Mouse (Mus musculus) C2C12 (cell line): ENCODE measurements at regions not wholly inside any gene's neighbourhood (a gene's known extent, or its start where the extent isn't known, plus 50 kb on each side); places are given as distances from the start of the nearest gene placed in this dataset.

Source experiments
- H3K27me3 ChIP-seq: one replicate; pipeline ENCODE4 v1.6.1; 2011; ENCODE audit not compliant: control insufficient read depth, insufficient read depth, insufficient read length
- H3K36me3 ChIP-seq: one replicate; pipeline ENCODE4 v1.6.1; 2011; ENCODE audit not compliant: control insufficient read depth, insufficient read depth
- H3K4me3 ChIP-seq: one replicate; pipeline ENCODE4 v1.5.1; 2011; ENCODE audit warnings: mild to moderate bottlenecking, control low read depth; ENCODE audit not compliant: poor library complexity, insufficient read depth, severe bottlenecking
- H3K79me2 ChIP-seq: one replicate; pipeline ENCODE4 v1.6.1; 2011; ENCODE audit not compliant: control insufficient read depth, insufficient read depth
- H3K79me3 ChIP-seq: one replicate; pipeline ENCODE4 v1.6.1; 2011; ENCODE audit warnings: low read depth, control low read depth
- H3ac ChIP-seq: one replicate; pipeline ENCODE3; 2011; ENCODE audit warnings: low read depth; ENCODE audit not compliant: control insufficient read depth, insufficient read length
- CEBPB ChIP-seq: IDR thresholded peaks from one replicate; pipeline ENCODE4 v1.6.1; 2011; ENCODE audit warnings: low read depth, mild to moderate bottlenecking, control low read depth, moderate library complexity
- CTCF ChIP-seq: IDR thresholded peaks from one replicate; pipeline ENCODE4 v1.5.1; 2011; ENCODE audit not compliant: control insufficient read depth, insufficient read depth, insufficient read length
- FOSL1 ChIP-seq: IDR thresholded peaks from one replicate; pipeline ENCODE4 v1.8.0; 2011; ENCODE audit warnings: mild to moderate bottlenecking, low read length; ENCODE audit not compliant: poor library complexity, insufficient read depth, severe bottlenecking
- MAX ChIP-seq: IDR thresholded peaks from one replicate; pipeline ENCODE4 v1.6.1; 2011; ENCODE audit warnings: mild to moderate bottlenecking, control low read depth
- MYOD1 ChIP-seq: IDR thresholded peaks from one replicate; pipeline ENCODE4 v1.6.1; 2011; ENCODE audit warnings: low read depth; ENCODE audit not compliant: control insufficient read depth, insufficient read length
- MYOG ChIP-seq: IDR thresholded peaks from one replicate; pipeline ENCODE4 v1.6.1; 2011; ENCODE audit not compliant: control insufficient read depth, insufficient read length; ENCODE audit errors: extremely low read depth
- USF1 ChIP-seq: IDR thresholded peaks from one replicate; pipeline ENCODE4 v1.6.1; 2011; ENCODE audit warnings: low read depth, mild to moderate bottlenecking, control low read depth, moderate library complexity

- Histone ChIP-seq H3K79me2 (no peaks in the 10 kb centered on the region), H3K36me3 (no peaks in the 10 kb centered on the region), H3ac (no peak overlapping the region), H3K27me3 (no peaks in the 10 kb centered on the region), H3K79me3 (no peaks in the 10 kb centered on the region), H3K4me3 (no peak overlapping the region)
- TF ChIP-seq CTCF: no peak
- no peak for TF ChIP-seq USF1
- TF ChIP-seq MYOD1: no peak
- TF ChIP-seq FOSL1: no peak
- TF ChIP-seq CEBPB: no peak
- TF ChIP-seq MAX: no peak
- TF ChIP-seq MYOG: no peak
These were observed 112.9 kb downstream of the Atp23 start for GRCm38 (mm10) chr10:126788277-126788676.

GRCm38 (mm10) chr10:126783161-126783560 is 118.0 kb downstream of the Atp23 start:
- Histone ChIP-seq H3ac (no peak overlapping the region), H3K36me3 (no peaks in the 10 kb centered on the region), H3K4me3 (no peak overlapping the region), H3K27me3 (no peaks in the 10 kb centered on the region), H3K79me3 (no peaks in the 10 kb centered on the region), H3K79me2 (no peaks in the 10 kb centered on the region)
- TF ChIP-seq CEBPB (no peak), FOSL1 (no peak), CTCF (no peak), MAX (no peak), USF1 (no peak), MYOD1 (no peak), MYOG (no peak)

DNA sequence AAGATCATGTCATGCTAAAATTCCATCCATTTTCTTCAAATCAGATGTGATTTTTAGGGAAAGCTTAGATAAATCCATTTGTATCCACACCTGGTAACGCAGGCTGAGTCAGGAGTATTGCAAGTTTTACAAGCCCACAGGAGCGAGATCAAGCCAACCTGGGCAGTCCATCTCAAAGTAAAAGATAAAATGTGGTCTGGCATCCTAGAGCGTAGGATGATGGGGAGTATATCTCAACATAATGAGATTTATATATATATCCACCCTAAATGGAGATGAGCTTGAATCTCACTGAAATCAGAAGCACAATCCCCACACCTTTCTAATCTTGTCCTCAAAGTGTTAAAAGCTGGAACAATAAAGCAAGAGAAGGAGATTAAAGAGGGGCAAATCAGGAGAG is 124.6 kb downstream of the Atp23 start:
- TF ChIP-seq MYOD1 (no peak), CTCF (no peak), USF1 (no peak), MYOG (no peak), MAX (no peak), CEBPB (no peak), FOSL1 (no peak)
- H3K79me3 ChIP-seq: no peaks in the 10 kb centered on the region
- no peak overlapping the region for H3ac ChIP-seq
- H3K79me2 ChIP-seq: no peaks in the 10 kb centered on the region
- H3K27me3 ChIP-seq: no peaks in the 10 kb centered on the region
- no peaks in the 10 kb centered on the region for H3K36me3 ChIP-seq
- no peak overlapping the region for H3K4me3 ChIP-seq

GRCm38 (mm10) chr10:126775946-126776345 is 125.2 kb downstream of the Atp23 start:
- H3K4me3 ChIP-seq: no peak overlapping the region
- H3K79me2 ChIP-seq: no peaks in the 10 kb centered on the region
- no peak overlapping the region for H3ac ChIP-seq
- TF ChIP-seq CEBPB (no peak), CTCF (no peak), FOSL1 (no peak), USF1 (no peak), MAX (no peak), MYOG (no peak), MYOD1 (no peak)
- H3K79me3 ChIP-seq: no peaks in the 10 kb centered on the region
- H3K36me3 ChIP-seq: no peaks in the 10 kb centered on the region
- no peaks in the 10 kb centered on the region for H3K27me3 ChIP-seq

- H3K27me3 ChIP-seq: no peaks in the 10 kb centered on the region
- no peak overlapping the region for H3ac ChIP-seq
- no peaks in the 10 kb centered on the region for H3K79me2 ChIP-seq
- H3K4me3 ChIP-seq: no peak overlapping the region
- H3K36me3 ChIP-seq: no peaks in the 10 kb centered on the region
- no peaks in the 10 kb centered on the region for H3K79me3 ChIP-seq
- TF ChIP-seq MYOG (no peak), MYOD1 (no peak), USF1 (no peak), CEBPB (no peak), CTCF (no peak)
These were observed 130.6 kb downstream of the Atp23 start for GRCm38 (mm10) chr10:126770446-126771020.

GRCm38 (mm10) chr10:126765648-126766047 is 135.5 kb downstream of the Atp23 start:
- H3K36me3 ChIP-seq: no peaks in the 10 kb centered on the region
- no peak overlapping the region for H3ac ChIP-seq
- TF ChIP-seq FOSL1: no peak
- no peak for TF ChIP-seq MAX
- TF ChIP-seq CEBPB: no peak
- TF ChIP-seq USF1: no peak
- TF ChIP-seq MYOG: no peak
- no peak overlapping the region for H3K4me3 ChIP-seq
- no peaks in the 10 kb centered on the region for H3K79me3 ChIP-seq
- no peaks in the 10 kb centered on the region for H3K27me3 ChIP-seq
- H3K79me2 ChIP-seq: no peaks in the 10 kb centered on the region
